Mouse (Mus musculus): ENCODE data around the gene Arhgef10l. TPM values are rescaled to one million over a fixed set of nuclear protein-coding genes. Genes with fewer than 3 reads are reported as not detected.

Arhgef10l gene
- polyA plus RNA-seq, 1 experiment = 2.2 TPM

Other genes starting within 250 kb of the Arhgef10l start
- gene Rcc2, start 34.5 kb upstream of the Arhgef10l start, polyA plus RNA-seq (2012; ENCODE audit: insufficient read depth, insufficient read length, missing spikeins) = 8.8 and 9.9 TPM in 2 replicates
- gene Padi6, start 76.6 kb upstream of the Arhgef10l start, polyA plus RNA-seq (2012; ENCODE audit: insufficient read depth, insufficient read length, missing spikeins) = not detected in 2 replicates
- gene Padi4, start 108.2 kb upstream of the Arhgef10l start, polyA plus RNA-seq (2012; ENCODE audit: insufficient read depth, insufficient read length, missing spikeins) = 0.99 TPM in 1 of 2 replicates, not detected in the other
- gene Padi3, start 144.6 kb upstream of the Arhgef10l start, polyA plus RNA-seq (2012; ENCODE audit: insufficient read depth, insufficient read length, missing spikeins) = not detected in 2 replicates
- not detected in 2 replicates for gene Padi1, start 179.8 kb upstream of the Arhgef10l start, polyA plus RNA-seq (2012; ENCODE audit: insufficient read depth, insufficient read length, missing spikeins)
- 1.6 and 2.5 TPM in 2 replicates for gene Padi2, start 240.3 kb upstream of the Arhgef10l start, polyA plus RNA-seq (2012; ENCODE audit: insufficient read depth, insufficient read length, missing spikeins)

All from brown adipose tissue, adult 24 weeks (tissue).